Mouse (Mus musculus): ENCODE results near the gene Txndc16. TPM values are rescaled to one million over a fixed set of nuclear protein-coding genes. Genes with fewer than 3 reads are reported as not detected.
A peak's percentile ranks its signal among the peaks of the same experiment; 100 is the strongest.

Txndc16 gene
- total RNA-seq, 2 experiments from 2014 or later = 1.4 to 3.4 TPM

GRCm38 (mm10) chr14:45167366-45167765 is 52.8 kb downstream of the Txndc16 start:
- ATAC-seq (replicated peaks; ENCODE audit: low FRiP score, low TSS enrichment, poor library complexity, severe bottlenecking) = no peak

GRCm38 (mm10) chr14:45155511-45156173 is 64.5 kb downstream of the Txndc16 start:
- no peak for ATAC-seq (replicated peaks; ENCODE audit: low FRiP score, low TSS enrichment, poor library complexity, severe bottlenecking)

- ATAC-seq (replicated peaks; ENCODE audit: low FRiP score, low TSS enrichment, poor library complexity, severe bottlenecking) = no peak
Observed at GRCm38 (mm10) chr14:45153258-45153657, 66.9 kb downstream of the Txndc16 start.

- peak; percentile 67; the same call in 1 of the 2 replicates for ATAC-seq (replicated peaks; ENCODE audit: low FRiP score, low TSS enrichment, poor library complexity, severe bottlenecking)
Observed at GRCm38 (mm10) chr14:45142511-45142910, 77.6 kb downstream of the Txndc16 start.

GRCm38 (mm10) chr14:45140344-45141080 is 79.6 kb downstream of the Txndc16 start:
- no peak for ATAC-seq (replicated peaks; ENCODE audit: low FRiP score, low TSS enrichment, poor library complexity, severe bottlenecking)

GRCm38 (mm10) chr14:45135961-45136360 is 84.2 kb downstream of the Txndc16 start:
- no peak for ATAC-seq (replicated peaks; ENCODE audit: low FRiP score, low TSS enrichment, poor library complexity, severe bottlenecking)

GRCm38 (mm10) chr14:45135560-45135959 is 84.6 kb downstream of the Txndc16 start:
- ATAC-seq (replicated peaks; ENCODE audit: low FRiP score, low TSS enrichment, poor library complexity, severe bottlenecking) = no peak; the same call in 1 of the 2 replicates

GRCm38 (mm10) chr14:45118359-45118758 is 101.8 kb downstream of the Txndc16 start:
- no peak for ATAC-seq (replicated peaks; ENCODE audit: low FRiP score, low TSS enrichment, poor library complexity, severe bottlenecking)

GRCm38 (mm10) chr14:45102201-45102600 is 117.9 kb downstream of the Txndc16 start:
- no peak for ATAC-seq (replicated peaks; ENCODE audit: low FRiP score, low TSS enrichment, poor library complexity, severe bottlenecking)

GRCm38 (mm10) chr14:45092327-45092726 is 127.8 kb downstream of the Txndc16 start:
- ATAC-seq (replicated peaks; ENCODE audit: low FRiP score, low TSS enrichment, poor library complexity, severe bottlenecking) = no peak

GRCm38 (mm10) chr14:45090011-45090410 is 130.1 kb downstream of the Txndc16 start:
- no peak for ATAC-seq (replicated peaks; ENCODE audit: low FRiP score, low TSS enrichment, poor library complexity, severe bottlenecking)

GRCm38 (mm10) chr14:45085651-45086425 is 134.3 kb downstream of the Txndc16 start:
- ATAC-seq (replicated peaks; ENCODE audit: low FRiP score, low TSS enrichment, poor library complexity, severe bottlenecking) = no peak

- ATAC-seq (replicated peaks; ENCODE audit: low FRiP score, low TSS enrichment, poor library complexity, severe bottlenecking) = no peak
Observed at GRCm38 (mm10) chr14:45084656-45085280, 135.4 kb downstream of the Txndc16 start.

- no peak for ATAC-seq (replicated peaks; ENCODE audit: low FRiP score, low TSS enrichment, poor library complexity, severe bottlenecking)
Observed at GRCm38 (mm10) chr14:45083540-45083939, 136.6 kb downstream of the Txndc16 start.

Other genes with a start within 250 kb of the Txndc16 start
- 0.64 TPM in 1 of 2 replicates, not detected in the other for gene Ptger2, start 232.1 kb downstream of the Txndc16 start, total RNA-seq (2014; fragmentation: Nextera tagmentation)
- gene Ptger2, start 232.1 kb downstream of the Txndc16 start, total RNA-seq (2017) = 0.08 TPM in 1 of 2 replicates, not detected in the other
- gene Gpr137c, start 611 bp downstream of the Txndc16 start, total RNA-seq (2014; fragmentation: Nextera tagmentation) = 0.67 and 0.90 TPM in 2 replicates
- 0.50 and 2.8 TPM in 2 replicates for gene Gpr137c, start 611 bp downstream of the Txndc16 start, total RNA-seq (2017)
- gene Ero1l, start 98.4 kb upstream of the Txndc16 start, total RNA-seq (2014; fragmentation: Nextera tagmentation) = 30.3 and 31.8 TPM in 2 replicates
- 29.7 and 32.3 TPM in 2 replicates for gene Ero1l, start 98.4 kb upstream of the Txndc16 start, total RNA-seq (2017)
- 152 and 178 TPM in 2 replicates for gene Psmc6, start 109.5 kb upstream of the Txndc16 start, total RNA-seq (2014; fragmentation: Nextera tagmentation)
- gene Psmc6, start 109.5 kb upstream of the Txndc16 start, total RNA-seq (2017) = 234 and 305 TPM in 2 replicates
- gene Styx, start 130.8 kb upstream of the Txndc16 start, total RNA-seq (2014; fragmentation: Nextera tagmentation) = 29.3 and 34.1 TPM in 2 replicates
- 24.5 and 48.4 TPM in 2 replicates for gene Styx, start 130.8 kb upstream of the Txndc16 start, total RNA-seq (2017)
- 11.8 and 21.3 TPM in 2 replicates for gene Gnpnat1, start 184.6 kb upstream of the Txndc16 start, total RNA-seq (2014; fragmentation: Nextera tagmentation)
- 14.5 and 23.6 TPM in 2 replicates for gene Gnpnat1, start 184.6 kb upstream of the Txndc16 start, total RNA-seq (2017)

Data from megakaryocyte-erythroid progenitor cell, adult 5-6 weeks (primary cell).